Mouse (Mus musculus) skeletal muscle tissue, postnatal 0 days (tissue): ENCODE results near the gene Pspc1. TPM values are rescaled to one million over a fixed set of nuclear protein-coding genes. Genes with fewer than 3 reads are reported as not detected.

Experiments used
- polyA plus RNA-seq: library from polyadenylated mRNA; unstranded; fragments of >200 nt; fragmentation: Nextera tagmentation; extraction: Ambion mirVana; gene quantifications from 2 replicates; pipeline ENCODE4 v1.2.1, GENCODE M21; 2015

Gene Pspc1
- polyA plus RNA-seq, result 9.8 and 10.2 TPM in 2 replicates

GRCm38 (mm10) chr14:56778200-56778932, at the start of gene Pspc1:
Gene Pspc1 (minus strand): TSS chr14:56778316.

GRCm38 (mm10) chr14:56811701-56812339, 33.7 kb upstream of the Pspc1 start, which contains the start of gene Zmym5:
Gene Zmym5 (minus strand): TSS chr14:56811716.

Other genes starting within 250 kb of the Pspc1 start
- 2.9 and 3.1 TPM in 2 replicates for gene Cenpj, start 202.9 kb downstream of the Pspc1 start, polyA plus RNA-seq
- 6.2 and 6.7 TPM in 2 replicates for gene Parp4, start 202.7 kb downstream of the Pspc1 start, polyA plus RNA-seq
- gene Mphosph8, start 110.1 kb downstream of the Pspc1 start, polyA plus RNA-seq, result 19.8 and 21.2 TPM in 2 replicates
- 17.7 and 18.0 TPM in 2 replicates for gene Zmym5, start 33.4 kb upstream of the Pspc1 start, polyA plus RNA-seq
- gene Zmym2, start 108.3 kb upstream of the Pspc1 start, polyA plus RNA-seq, result 14.0 and 16.0 TPM in 2 replicates